Mouse (Mus musculus): ENCODE results near the gene Capzb. TPM values are rescaled to one million over a fixed set of nuclear protein-coding genes. Genes with fewer than 3 reads are reported as not detected.

The Capzb gene
- polyA plus RNA-seq, 1 experiment from 2014 or later: 330 TPM

DNA sequence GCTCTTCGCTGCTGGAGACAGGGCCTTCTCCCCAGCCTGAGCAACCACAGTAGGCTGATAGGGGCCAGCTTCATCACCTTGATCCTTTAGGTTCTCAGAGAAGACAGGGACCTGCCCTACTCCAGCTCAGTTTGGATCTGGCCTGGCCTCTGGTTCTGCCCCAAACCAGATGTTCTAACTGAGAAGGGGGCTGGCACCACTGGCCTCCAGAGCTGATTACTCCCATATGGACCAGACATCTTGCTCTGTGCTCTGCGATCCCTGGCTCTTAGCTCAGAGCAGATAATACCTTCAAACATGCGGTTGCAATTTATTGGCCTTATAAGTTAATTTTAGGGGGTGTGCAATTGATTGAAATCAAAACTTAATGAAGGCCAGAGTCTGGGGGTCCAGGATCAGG is 74.6 kb downstream of the Capzb start:
- H3K4me3 ChIP-seq: no peak overlapping the region
- H3K27me3 ChIP-seq (replicated peaks): no peaks in the 10 kb centered on the region
- no peaks in the 10 kb centered on the region for H3K9me3 ChIP-seq
- no peak overlapping the region for H3K27ac ChIP-seq
- WGBS: 92% methylated on average over 3 of the region's 3 CpGs
- H3K4me2 ChIP-seq: no peak overlapping the region
- H3K9ac ChIP-seq: no peak overlapping the region
- ATAC-seq (replicated peaks): no peak
- H3K36me3 ChIP-seq (replicated peaks): no peaks in the 10 kb centered on the region
- H3K4me1 ChIP-seq: no peaks in the 10 kb centered on the region

GRCm38 (mm10) chr4:139268242-139268641 is 75.5 kb downstream of the Capzb start:
- Histone ChIP-seq H3K4me3 (no peak overlapping the region), H3K36me3 (replicated peaks) (no peaks in the 10 kb centered on the region), H3K9ac (no peak overlapping the region), H3K27ac (no peak overlapping the region), H3K9me3 (no peaks in the 10 kb centered on the region), H3K27me3 (replicated peaks) (no peaks in the 10 kb centered on the region), H3K4me1 (no peaks in the 10 kb centered on the region), H3K4me2 (no peak overlapping the region)
- WGBS: 88% methylated on average over 1 of the region's 1 CpGs
- ATAC-seq (replicated peaks): no peak

DNA sequence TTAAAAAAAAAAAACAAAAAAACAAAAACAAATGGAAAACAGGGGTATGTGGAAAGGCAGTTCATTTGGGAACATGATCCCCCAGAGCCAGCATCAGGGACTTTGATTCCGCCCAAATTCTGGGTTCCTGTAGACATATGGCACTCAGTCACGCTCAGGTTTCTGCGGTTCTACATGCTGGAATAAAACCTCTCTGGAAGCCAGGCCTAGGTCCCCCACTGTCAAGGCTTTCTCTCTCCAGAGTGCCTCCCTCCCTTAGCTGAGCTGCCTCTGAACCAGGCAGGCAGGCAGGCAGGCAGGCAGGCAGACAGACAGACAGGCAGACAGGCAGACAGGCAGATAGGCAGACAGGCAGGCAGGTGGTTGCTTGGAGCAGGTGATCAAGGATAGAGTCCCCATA is 77.5 kb downstream of the Capzb start:
- WGBS: 90% methylated on average over 3 of the region's 3 CpGs
- Histone ChIP-seq H3K9me3 (no peaks in the 10 kb centered on the region), H3K36me3 (replicated peaks) (no peaks in the 10 kb centered on the region), H3K4me2 (no peak overlapping the region), H3K4me1 (no peaks in the 10 kb centered on the region), H3K27me3 (replicated peaks) (no peaks in the 10 kb centered on the region), H3K9ac (no peak overlapping the region), H3K27ac (no peak overlapping the region), H3K4me3 (no peak overlapping the region)
- no peak for ATAC-seq (replicated peaks)

GRCm38 (mm10) chr4:139271562-139271961 is 78.9 kb downstream of the Capzb start:
- H3K27ac ChIP-seq: no peak overlapping the region
- H3K27me3 ChIP-seq (replicated peaks): no peaks in the 10 kb centered on the region
- no peak overlapping the region for H3K4me3 ChIP-seq
- no peak overlapping the region for H3K4me2 ChIP-seq
- no peak overlapping the region for H3K9ac ChIP-seq
- no peak for ATAC-seq (replicated peaks)
- H3K9me3 ChIP-seq: no peaks in the 10 kb centered on the region
- H3K4me1 ChIP-seq: no peaks in the 10 kb centered on the region
- H3K36me3 ChIP-seq (replicated peaks): no peaks in the 10 kb centered on the region
- WGBS: 93% methylated on average over 9 of the region's 9 CpGs

GRCm38 (mm10) chr4:139272951-139273680 is 80.4 kb downstream of the Capzb start:
- Histone ChIP-seq H3K27me3 (replicated peaks) (no peaks in the 10 kb centered on the region), H3K27ac (no peak overlapping the region), H3K4me1 (no peaks in the 10 kb centered on the region), H3K36me3 (replicated peaks) (no peaks in the 10 kb centered on the region), H3K4me3 (no peak overlapping the region), H3K9ac (no peak overlapping the region), H3K9me3 (no peaks in the 10 kb centered on the region), H3K4me2 (no peak overlapping the region)
- no peak for ATAC-seq (replicated peaks)
- WGBS: 94% methylated on average over 10 of the region's 10 CpGs

DNA sequence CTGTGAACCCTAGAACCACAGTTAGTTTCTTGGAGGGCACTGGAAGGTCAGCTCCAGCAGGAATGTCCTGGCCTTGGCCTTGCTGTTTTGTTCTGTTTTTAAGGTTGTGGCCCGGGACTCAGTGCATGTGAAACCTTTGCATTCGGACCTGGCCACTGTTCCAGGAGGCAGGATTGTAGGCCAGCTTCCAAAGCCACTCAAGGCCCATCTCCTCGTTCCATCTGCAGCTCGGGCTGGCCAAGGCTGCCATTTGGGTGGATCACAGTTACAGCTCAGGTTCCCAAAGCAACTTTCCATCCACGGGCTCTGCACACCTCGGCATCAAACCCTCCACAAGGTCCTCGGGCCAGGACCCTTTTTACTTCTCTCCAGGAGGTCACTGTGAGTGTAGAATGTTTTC is 81.9 kb downstream of the Capzb start:
- H3K27me3 ChIP-seq (replicated peaks): no peaks in the 10 kb centered on the region
- no peaks in the 10 kb centered on the region for H3K4me1 ChIP-seq
- ATAC-seq (replicated peaks): no peak
- H3K36me3 ChIP-seq (replicated peaks): no peaks in the 10 kb centered on the region
- no peak overlapping the region for H3K4me3 ChIP-seq
- no peak overlapping the region for H3K4me2 ChIP-seq
- H3K9ac ChIP-seq: no peak overlapping the region
- H3K9me3 ChIP-seq: no peaks in the 10 kb centered on the region
- 93% methylated on average over 7 of the region's 7 CpGs for WGBS
- no peak overlapping the region for H3K27ac ChIP-seq

- 92% methylated on average over 7 of the region's 7 CpGs for WGBS
- Histone ChIP-seq H3K4me2 (no peak overlapping the region), H3K9me3 (no peaks in the 10 kb centered on the region), H3K36me3 (replicated peaks) (peaks cover 15% of the 10 kb centered on the region), H3K4me1 (no peaks in the 10 kb centered on the region), H3K4me3 (no peak overlapping the region), H3K27me3 (replicated peaks) (no peaks in the 10 kb centered on the region), H3K27ac (no peak overlapping the region), H3K9ac (no peak overlapping the region)
- no peak for ATAC-seq (replicated peaks)
Measured at GRCm38 (mm10) chr4:139276411-139276810, 83.7 kb downstream of the Capzb start.

GRCm38 (mm10) chr4:139280530-139280929 is 87.8 kb downstream of the Capzb start:
- no peaks in the 10 kb centered on the region for H3K27me3 ChIP-seq (replicated peaks)
- no peak for ATAC-seq (replicated peaks)
- no peak overlapping the region for H3K27ac ChIP-seq
- peaks cover 21% of the 10 kb centered on the region for H3K36me3 ChIP-seq (replicated peaks)
- no peak overlapping the region for H3K9ac ChIP-seq
- H3K4me2 ChIP-seq: no peak overlapping the region
- WGBS: 90% methylated on average over 12 of the region's 12 CpGs
- no peak overlapping the region for H3K4me3 ChIP-seq
- no peaks in the 10 kb centered on the region for H3K4me1 ChIP-seq
- H3K9me3 ChIP-seq: no peaks in the 10 kb centered on the region

- H3K27me3 ChIP-seq (replicated peaks): no peaks in the 10 kb centered on the region
- WGBS: 93% methylated on average over 16 of the region's 16 CpGs
- no peak overlapping the region for H3K9ac ChIP-seq
- H3K4me1 ChIP-seq: no peaks in the 10 kb centered on the region
- no peak overlapping the region for H3K27ac ChIP-seq
- no peak overlapping the region for H3K4me2 ChIP-seq
- H3K4me3 ChIP-seq: no peak overlapping the region
- no peaks in the 10 kb centered on the region for H3K9me3 ChIP-seq
- ATAC-seq (replicated peaks): no peak
- H3K36me3 ChIP-seq (replicated peaks): peaks cover 21% of the 10 kb centered on the region
Measured at GRCm38 (mm10) chr4:139281791-139282345, 89.2 kb downstream of the Capzb start.

GRCm38 (mm10) chr4:139282955-139283417 is 90.3 kb downstream of the Capzb start:
- WGBS: 75% methylated on average over 6 of the region's 6 CpGs
- Histone ChIP-seq H3K27me3 (replicated peaks) (no peaks in the 10 kb centered on the region), H3K9me3 (no peaks in the 10 kb centered on the region), H3K27ac (no peak overlapping the region), H3K4me2 (no peak overlapping the region), H3K36me3 (replicated peaks) (peaks cover 21% of the 10 kb centered on the region), H3K4me3 (no peak overlapping the region), H3K4me1 (no peaks in the 10 kb centered on the region), H3K9ac (no peak overlapping the region)
- no peak for ATAC-seq (replicated peaks)

DNA sequence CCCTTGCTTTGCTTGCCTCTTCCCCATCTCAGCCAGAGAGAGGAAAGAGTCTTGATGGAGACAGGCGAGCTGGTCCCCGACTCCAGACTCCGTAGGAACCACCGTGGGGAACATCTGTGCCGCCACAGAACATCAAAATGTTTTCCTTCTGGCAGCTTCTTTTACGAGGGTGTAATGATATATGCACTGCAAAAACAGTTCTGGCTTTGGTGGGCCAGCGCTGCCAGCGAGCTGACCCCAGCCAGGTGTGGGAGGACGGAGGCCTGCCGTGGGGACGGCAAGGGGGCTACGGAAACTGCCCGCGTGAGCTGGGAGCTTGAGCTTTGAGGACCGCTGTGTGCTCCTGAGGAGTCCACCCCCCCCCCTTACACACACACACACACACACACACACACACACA is 92.2 kb downstream of the Capzb start:
- no peak overlapping the region for H3K4me3 ChIP-seq
- H3K27me3 ChIP-seq (replicated peaks): no peaks in the 10 kb centered on the region
- H3K36me3 ChIP-seq (replicated peaks): peaks cover 20% of the 10 kb centered on the region
- no peak overlapping the region for H3K9ac ChIP-seq
- no peak overlapping the region for H3K4me2 ChIP-seq
- H3K9me3 ChIP-seq: no peaks in the 10 kb centered on the region
- ATAC-seq (replicated peaks): no peak
- H3K27ac ChIP-seq: 0 out of 2 replicates have a peak overlapping the region, but pooled peaks have one; percentile 6
- H3K4me1 ChIP-seq: no peaks in the 10 kb centered on the region
- WGBS: 88% methylated on average over 15 of the region's 15 CpGs

- H3K9me3 ChIP-seq: no peaks in the 10 kb centered on the region
- no peak for ATAC-seq (replicated peaks)
- no peak overlapping the region for H3K4me2 ChIP-seq
- no peak overlapping the region for H3K4me3 ChIP-seq
- WGBS: 94% methylated on average over 5 of the region's 5 CpGs
- H3K9ac ChIP-seq: no peak overlapping the region
- no peak overlapping the region for H3K27ac ChIP-seq
- H3K36me3 ChIP-seq (replicated peaks): peaks cover 8% of the 10 kb centered on the region; the same call in 1 of the 2 replicates
- H3K27me3 ChIP-seq (replicated peaks): no peaks in the 10 kb centered on the region
- no peaks in the 10 kb centered on the region for H3K4me1 ChIP-seq
Measured at GRCm38 (mm10) chr4:139286234-139286633, 93.5 kb downstream of the Capzb start.

Measured in midbrain, embryonic 15.5 days (tissue).